Mouse (Mus musculus): ENCODE results near the gene Gnl1. TPM values are rescaled to one million over a fixed set of nuclear protein-coding genes. Genes with fewer than 3 reads are reported as not detected.
A peak's percentile ranks its signal among the peaks of the same experiment; 100 is the strongest.

Gnl1 gene
- polyA plus RNA-seq, 2 experiments = 4.4 to 5.2 TPM

DNA sequence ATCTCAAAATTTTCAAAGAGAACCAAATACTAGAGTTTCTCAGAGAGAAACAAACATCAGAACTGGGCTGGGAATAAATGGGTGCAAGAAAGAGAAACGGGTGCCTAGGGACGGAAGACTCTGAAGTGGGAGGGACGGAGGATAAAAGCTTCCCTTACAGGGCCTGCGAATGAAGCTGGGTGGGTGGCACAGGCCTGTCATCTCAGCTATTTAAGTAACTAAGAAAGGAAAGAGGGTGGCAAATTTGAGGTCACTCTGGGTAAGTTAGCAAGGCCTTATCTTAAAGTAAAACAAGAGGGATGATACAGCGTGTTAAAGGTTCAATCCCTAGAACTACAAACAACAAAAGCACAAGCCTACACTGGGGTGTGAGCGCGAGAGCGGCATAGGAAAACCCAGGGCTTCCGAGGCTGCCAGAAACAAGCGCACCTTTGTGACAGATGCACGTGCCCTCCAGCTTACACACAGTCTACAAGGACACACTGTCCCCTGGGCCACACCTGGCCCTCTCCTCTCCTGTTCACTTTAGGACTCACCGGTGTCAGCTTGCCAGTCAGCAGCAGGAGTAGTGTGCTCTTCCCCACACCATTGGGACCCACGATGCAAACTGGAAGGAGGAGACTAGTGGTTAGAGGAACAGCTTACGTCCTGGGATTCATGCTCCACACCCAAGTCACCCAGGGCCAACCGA is 21.0 kb upstream of the Gnl1 start:
- Histone ChIP-seq H3K27ac (no peak overlapping the region), H3K4me3 (ENCODE audit: insufficient read depth in 1 of 2, low read depth in 2 of 2, low read length in 2 of 2) (no peak overlapping the region), H3K9ac (replicated peaks) (no peak overlapping the region), H3K9me3 (ENCODE audit: control insufficient read depth, low read length) (no peaks in the 10 kb centered on the region), H3K27me3 (ENCODE audit: control insufficient read depth, insufficient read depth, low read length) (no peaks in the 10 kb centered on the region), H3K36me3 (replicated peaks; ENCODE audit: control insufficient read depth, insufficient read depth, low read depth) (peaks cover 74% of the 10 kb centered on the region), H3K4me2 (ENCODE audit: low read depth) (no peak overlapping the region), H3K4me1 (replicated peaks; ENCODE audit: control insufficient read depth in 2 of 2, insufficient read depth in 2 of 2, low read length in 1 of 2) (no peaks in the 10 kb centered on the region)
- DNase-seq (ENCODE audit: low read depth in 3 of 3, low spot score in 3 of 3) = no peak
- WGBS (ENCODE audit: insufficient replicate concordance) = 91% methylated on average over 15 of the region's 15 CpGs
- no peak for TF ChIP-seq CTCF (IDR thresholded peaks at IDR 0.05; ENCODE audit: low read depth)
- TF ChIP-seq EP300 (IDR thresholded peaks at IDR 0.05; ENCODE audit: low read depth) = no peak
- ATAC-seq (ENCODE audit: insufficient read depth) = no peak

DNA sequence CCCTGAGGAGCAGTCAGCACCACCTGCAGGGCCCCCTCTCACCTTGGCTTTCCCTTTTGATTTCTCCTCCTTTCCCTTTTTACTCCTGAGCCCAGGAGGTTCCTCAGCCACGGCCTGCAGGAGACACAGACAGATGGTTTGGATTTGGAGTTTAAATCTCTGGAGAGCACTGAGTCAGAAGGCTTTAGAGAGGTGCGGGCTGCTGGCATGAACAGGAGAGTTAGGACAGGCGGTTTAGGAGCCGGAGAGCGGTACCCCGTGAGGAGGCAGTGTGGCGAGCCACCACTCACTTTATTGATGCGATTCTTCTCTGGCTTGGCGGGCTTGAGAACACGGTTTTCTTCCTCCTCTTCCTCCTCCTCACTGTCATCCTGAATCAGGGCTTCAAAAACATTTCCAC is 16.4 kb upstream of the Gnl1 start:
- TF ChIP-seq CTCF (IDR thresholded peaks at IDR 0.05; ENCODE audit: low read depth) = no peak
- no peak for TF ChIP-seq EP300 (IDR thresholded peaks at IDR 0.05; ENCODE audit: low read depth)
- no peaks in the 10 kb centered on the region for H3K9me3 ChIP-seq (ENCODE audit: control insufficient read depth, low read length)
- H3K9ac ChIP-seq (replicated peaks) = no peak overlapping the region
- H3K36me3 ChIP-seq (replicated peaks; ENCODE audit: control insufficient read depth, insufficient read depth, low read depth) = peaks cover 68% of the 10 kb centered on the region
- DNase-seq (ENCODE audit: low read depth in 3 of 3, low spot score in 3 of 3) (no peak), ATAC-seq (ENCODE audit: insufficient read depth) (no peak)
- H3K27me3 ChIP-seq (ENCODE audit: control insufficient read depth, insufficient read depth, low read length) = no peaks in the 10 kb centered on the region
- no peak overlapping the region for H3K4me3 ChIP-seq (ENCODE audit: insufficient read depth in 1 of 2, low read depth in 2 of 2, low read length in 2 of 2)
- H3K4me2 ChIP-seq (ENCODE audit: low read depth) = no peak overlapping the region
- no peak overlapping the region for H3K27ac ChIP-seq
- peaks cover 3 to 4% of the 10 kb centered on the region in 2 experiments; a peak in 2 of 4 replicates for H3K4me1 ChIP-seq (replicated peaks; ENCODE audit: control insufficient read depth in 2 of 2, insufficient read depth in 2 of 2, low read length in 1 of 2)
- 85% methylated on average over 10 of the region's 10 CpGs for WGBS (ENCODE audit: insufficient replicate concordance)

DNA sequence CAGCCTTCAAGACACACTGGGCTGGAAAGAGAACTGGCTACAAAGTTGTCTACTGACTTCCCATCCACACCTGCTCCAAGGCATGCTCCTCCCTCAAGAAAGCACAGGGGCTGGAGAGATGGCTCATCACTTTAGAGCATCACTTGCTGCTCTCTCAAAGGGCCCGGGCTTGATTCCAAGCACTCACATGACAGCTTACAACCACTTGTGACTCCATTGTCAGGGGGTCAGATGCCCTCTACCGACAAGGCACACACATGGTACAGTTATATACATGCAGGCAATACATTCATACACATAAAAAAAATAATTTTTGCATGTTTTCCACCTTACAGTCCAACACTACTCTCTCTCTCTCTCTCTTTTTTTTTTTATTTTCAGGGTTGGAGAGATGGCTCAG is 12.0 kb upstream of the Gnl1 start:
- H3K27me3 ChIP-seq (ENCODE audit: control insufficient read depth, insufficient read depth, low read length) = no peaks in the 10 kb centered on the region
- no peaks in the 10 kb centered on the region for H3K9me3 ChIP-seq (ENCODE audit: control insufficient read depth, low read length)
- DNase-seq (ENCODE audit: low read depth in 3 of 3, low spot score in 3 of 3) = no peak
- H3K36me3 ChIP-seq (replicated peaks; ENCODE audit: control insufficient read depth, insufficient read depth, low read depth) = peaks cover 25% of the 10 kb centered on the region
- H3K27ac ChIP-seq = no peak overlapping the region
- H3K4me3 ChIP-seq (ENCODE audit: insufficient read depth in 1 of 2, low read depth in 2 of 2, low read length in 2 of 2) = no peak overlapping the region
- H3K4me2 ChIP-seq (ENCODE audit: low read depth) = no peak overlapping the region; the same call in 1 of the 2 replicates
- no peak for ATAC-seq (ENCODE audit: insufficient read depth)
- peaks cover 13 to 15% of the 10 kb centered on the region in 2 experiments for H3K4me1 ChIP-seq (replicated peaks; ENCODE audit: control insufficient read depth in 2 of 2, insufficient read depth in 2 of 2, low read length in 1 of 2)
- WGBS (ENCODE audit: insufficient replicate concordance) = 79% methylated on average over 2 of the region's 2 CpGs
- TF ChIP-seq CTCF (IDR thresholded peaks at IDR 0.05; ENCODE audit: low read depth) (no peak), EP300 (IDR thresholded peaks at IDR 0.05; ENCODE audit: low read depth) (no peak)
- H3K9ac ChIP-seq (replicated peaks) = no peak overlapping the region

DNA sequence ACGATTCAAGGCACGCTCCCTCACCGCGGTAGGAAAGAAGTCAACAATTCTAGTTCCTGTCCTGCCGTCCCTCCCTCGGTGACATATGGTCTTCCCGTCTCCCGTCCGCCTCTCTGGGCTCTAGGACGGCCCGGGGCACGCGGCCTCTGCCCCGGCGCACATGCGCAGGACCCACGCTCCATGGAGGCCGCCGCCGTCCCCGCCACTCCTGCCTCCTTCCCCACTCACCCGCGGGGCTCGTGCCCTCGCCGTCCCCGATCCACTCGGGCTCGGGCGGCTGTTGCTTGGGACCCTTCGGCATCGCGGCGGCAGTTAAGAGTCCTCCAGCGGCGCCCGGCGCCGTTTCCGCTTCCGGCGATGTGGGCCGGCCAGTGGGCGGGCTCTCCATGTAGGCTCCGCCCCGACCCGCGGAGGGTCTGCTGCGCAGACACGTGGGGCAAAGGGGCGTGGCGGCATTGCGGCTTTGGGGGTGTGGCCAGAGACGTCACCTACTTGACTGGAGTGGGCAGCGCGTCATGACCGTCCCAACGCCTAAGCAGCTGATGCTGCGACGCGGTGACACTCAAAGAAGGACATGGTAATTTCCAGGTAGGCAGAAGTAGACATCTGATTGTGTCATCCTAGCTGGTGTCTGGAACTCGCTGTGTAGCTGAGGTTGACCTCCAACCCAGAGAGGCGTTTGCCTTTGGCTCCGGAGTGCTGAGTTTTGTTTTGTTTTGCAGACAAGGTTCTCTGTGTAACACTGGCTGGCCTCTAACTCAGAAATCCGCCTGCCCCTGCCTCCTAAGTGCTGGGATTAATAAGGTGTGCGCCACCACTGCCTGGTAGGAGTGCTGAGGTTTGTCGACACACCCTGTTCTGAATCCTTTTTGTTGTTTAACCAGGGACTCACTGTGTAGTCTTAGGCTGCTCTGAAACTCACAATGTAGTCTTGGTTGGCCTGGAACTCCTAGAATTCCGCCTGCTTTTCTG is 9.9 kb upstream of the Gnl1 start, which contains the start of gene Abcf1:
TSS of gene Abcf1 (minus strand) at position 344 of the 972 bp plus-strand sequence.
- Histone ChIP-seq H3K27ac (peak within 1 kb of the TSS; percentile 54), H3K27me3 (ENCODE audit: control insufficient read depth, insufficient read depth, low read length) (no peaks in the 10 kb centered on the region), H3K4me2 (ENCODE audit: low read depth) (peak within 1 kb of the TSS; percentile 79), H3K9ac (replicated peaks) (peak within 1 kb of the TSS; percentile 85), H3K4me1 (replicated peaks; ENCODE audit: control insufficient read depth in 2 of 2, insufficient read depth in 2 of 2, low read length in 1 of 2) (peaks cover 13 to 15% of the 10 kb centered on the region in 2 experiments), H3K36me3 (replicated peaks; ENCODE audit: control insufficient read depth, insufficient read depth, low read depth) (peaks cover 8% of the 10 kb centered on the region; the same call in 1 of the 2 replicates), H3K4me3 (ENCODE audit: insufficient read depth in 1 of 2, low read depth in 2 of 2, low read length in 2 of 2) (peak within 1 kb of the TSS; percentile 77 to 88), H3K9me3 (ENCODE audit: control insufficient read depth, low read length) (no peaks in the 10 kb centered on the region)
- TF ChIP-seq EP300 (IDR thresholded peaks at IDR 0.05; ENCODE audit: low read depth) = no peak
- TF ChIP-seq CTCF (IDR thresholded peaks at IDR 0.05; ENCODE audit: low read depth) = no peak
- WGBS (ENCODE audit: insufficient replicate concordance) = under 1% methylated on average over 68 of the region's 68 CpGs
- ATAC-seq (ENCODE audit: insufficient read depth) (peak; percentile 93), DNase-seq (ENCODE audit: low read depth in 3 of 3, low spot score in 3 of 3) (peak; percentile 94)

DNA sequence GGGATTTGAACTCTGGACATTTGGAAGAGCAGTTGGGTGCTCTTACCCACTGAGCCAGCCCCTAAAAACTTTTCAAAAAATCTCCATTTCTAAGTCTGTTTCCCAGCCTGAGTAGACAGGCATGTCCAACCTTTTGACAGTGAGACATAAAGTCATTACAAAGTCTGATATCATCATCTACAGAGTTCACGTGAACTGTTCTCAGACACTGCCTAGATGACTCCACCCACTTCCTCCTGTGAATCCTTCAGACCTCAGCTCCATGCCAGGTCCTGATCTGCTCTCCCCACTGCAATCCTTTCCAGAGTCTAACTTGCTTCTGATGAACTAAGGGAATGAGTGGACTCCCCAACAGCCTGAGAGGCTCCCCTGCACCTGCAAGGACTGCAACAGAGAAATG is 7.5 kb upstream of the Gnl1 start:
- WGBS (ENCODE audit: insufficient replicate concordance) = 23% methylated on average over 1 of the region's 1 CpGs
- no peaks in the 10 kb centered on the region for H3K27me3 ChIP-seq (ENCODE audit: control insufficient read depth, insufficient read depth, low read length)
- H3K4me3 ChIP-seq (ENCODE audit: insufficient read depth in 1 of 2, low read depth in 2 of 2, low read length in 2 of 2) = no peak overlapping the region
- no peak for ATAC-seq (ENCODE audit: insufficient read depth)
- peaks cover 13 to 15% of the 10 kb centered on the region in 2 experiments for H3K4me1 ChIP-seq (replicated peaks; ENCODE audit: control insufficient read depth in 2 of 2, insufficient read depth in 2 of 2, low read length in 1 of 2)
- H3K4me2 ChIP-seq (ENCODE audit: low read depth) = no peak overlapping the region
- H3K27ac ChIP-seq = no peak overlapping the region
- no peak for DNase-seq (ENCODE audit: low read depth in 3 of 3, low spot score in 3 of 3)
- H3K9ac ChIP-seq (replicated peaks) = no peak overlapping the region
- peaks cover 6% of the 10 kb centered on the region; the same call in 1 of the 2 replicates for H3K36me3 ChIP-seq (replicated peaks; ENCODE audit: control insufficient read depth, insufficient read depth, low read depth)
- TF ChIP-seq CTCF (IDR thresholded peaks at IDR 0.05; ENCODE audit: low read depth) = no peak
- TF ChIP-seq EP300 (IDR thresholded peaks at IDR 0.05; ENCODE audit: low read depth) = no peak
- H3K9me3 ChIP-seq (ENCODE audit: control insufficient read depth, low read length) = no peaks in the 10 kb centered on the region
